Mouse (Mus musculus) heart, embryonic 13.5 days (tissue): ENCODE results near the gene Arpc3. TPM values are rescaled to one million over a fixed set of nuclear protein-coding genes. Genes with fewer than 3 reads are reported as not detected.

Experiments used
- ATAC-seq: fragments of 200-750 bp; cut with Nextera tagmentation; 2 replicates; pipeline ENCODE4 v1.8.0; 2017; ENCODE audit warnings: moderate TSS enrichment; ENCODE audit not compliant: insufficient number of reproducible peaks, low FRiP score, low TSS enrichment; ENCODE audit errors: extremely low read depth
- H3K27ac ChIP-seq: fragments of 300-500 bp; sonication (generic); replicated peaks from 2 replicates; pipeline ENCODE4 v1.5.1; 2015; ENCODE audit warnings: moderate library complexity, mild to moderate bottlenecking, inconsistent platforms
- H3K27me3 ChIP-seq: fragments of 300-500 bp; sonication (generic); replicated peaks from 2 replicates; pipeline ENCODE4 v1.6.1; 2015; ENCODE audit warnings: mild to moderate bottlenecking, inconsistent platforms
- H3K36me3 ChIP-seq: fragments of 300-500 bp; sonication (generic); 2 replicates; pipeline ENCODE4 v1.6.1; 2015; ENCODE audit warnings: mild to moderate bottlenecking, inconsistent platforms
- H3K4me1 ChIP-seq: fragments of 300-500 bp; sonication (generic); 2 replicates; pipeline ENCODE4 v1.6.1; 2015; ENCODE audit warnings: inconsistent platforms
- H3K4me2 ChIP-seq: fragments of 300-500 bp; sonication (generic); 2 replicates; pipeline ENCODE4 v1.6.1; 2015; ENCODE audit warnings: inconsistent platforms, mild to moderate bottlenecking, moderate library complexity
- H3K4me3 ChIP-seq: fragments of 300-500 bp; sonication (generic); 2 replicates; pipeline ENCODE4 v1.5.1; 2015; ENCODE audit warnings: moderate library complexity, mild to moderate bottlenecking, inconsistent platforms
- H3K9ac ChIP-seq: fragments of 300-500 bp; sonication (generic); 2 replicates; pipeline ENCODE4 v1.6.1; 2015; ENCODE audit warnings: inconsistent platforms, mild to moderate bottlenecking, moderate library complexity
- H3K9me3 ChIP-seq: fragments of 300-500 bp; sonication (generic); 2 replicates; pipeline ENCODE4 v1.6.1; 2016; ENCODE audit warnings: inconsistent platforms
- WGBS: fragments of 180-500 bp; shearing (Covaris S2); methylation state at CpG from one replicate; pipeline ENCODE4 v1.1.7; 2015; ENCODE audit warnings: mixed read lengths; 5-methylcytosine and 5-hydroxymethylcytosine counted together
- polyA plus RNA-seq: library from polyadenylated mRNA; unstranded; fragments of >200 nt; fragmentation: Nextera tagmentation; extraction: Ambion mirVana; gene quantifications from 2 replicates; pipeline ENCODE4 v1.2.1, GENCODE M21; 2015

Arpc3 gene
- 99.1 and 114 TPM in 2 replicates for polyA plus RNA-seq

GRCm38 (mm10) chr5:122391786-122392180 is at the start of gene Arpc3:
TSS of gene Arpc3 (plus strand) at chr5:122391878.
- peak within 1 kb of the TSS; percentile 94 for H3K9ac ChIP-seq
- peaks cover 14% of the 10 kb centered on the region for H3K36me3 ChIP-seq
- ATAC-seq, result peak; percentile 79; the same call in 1 of the 2 replicates
- no peaks in the 10 kb centered on the region for H3K27me3 ChIP-seq
- peak within 1 kb of the TSS; percentile 90 for H3K4me2 ChIP-seq
- peak within 1 kb of the TSS; percentile 77 for H3K27ac ChIP-seq
- peaks cover 8% of the 10 kb centered on the region for H3K4me1 ChIP-seq
- H3K9me3 ChIP-seq, result no peaks in the 10 kb centered on the region
- WGBS, result under 1% methylated on average over 39 of the region's 39 CpGs
- peak within 1 kb of the TSS; percentile 95 for H3K4me3 ChIP-seq

- Histone ChIP-seq H3K27ac (no peak overlapping the region), H3K4me3 (no peak overlapping the region), H3K27me3 (no peaks in the 10 kb centered on the region), H3K36me3 (no peaks in the 10 kb centered on the region), H3K4me1 (peaks cover 5% of the 10 kb centered on the region; the same call in 1 of the 2 replicates), H3K4me2 (no peak overlapping the region), H3K9ac (no peak overlapping the region), H3K9me3 (no peaks in the 10 kb centered on the region)
- 63% methylated on average over 1 of the region's 1 CpGs for WGBS
- no peak for ATAC-seq
Observed at GRCm38 (mm10) chr5:122342874-122343273, 48.8 kb upstream of the Arpc3 start.

GRCm38 (mm10) chr5:122343768-122344167 is 47.9 kb upstream of the Arpc3 start:
- no peaks in the 10 kb centered on the region for H3K27me3 ChIP-seq
- peaks cover 5% of the 10 kb centered on the region; the same call in 1 of the 2 replicates for H3K4me1 ChIP-seq
- no peaks in the 10 kb centered on the region for H3K36me3 ChIP-seq
- no peak overlapping the region for H3K27ac ChIP-seq
- no peak overlapping the region for H3K4me3 ChIP-seq
- WGBS, result 47% methylated on average over 7 of the region's 7 CpGs
- H3K4me2 ChIP-seq, result no peak overlapping the region
- no peak overlapping the region for H3K9ac ChIP-seq
- no peak for ATAC-seq
- H3K9me3 ChIP-seq, result no peaks in the 10 kb centered on the region

- Histone ChIP-seq H3K9me3 (no peaks in the 10 kb centered on the region), H3K4me2 (no peak overlapping the region), H3K9ac (no peak overlapping the region), H3K4me3 (no peak overlapping the region), H3K4me1 (peaks cover 5% of the 10 kb centered on the region; the same call in 1 of the 2 replicates), H3K36me3 (no peaks in the 10 kb centered on the region), H3K27ac (no peak overlapping the region), H3K27me3 (no peaks in the 10 kb centered on the region)
- ATAC-seq, result peak; percentile 42; the same call in 1 of the 2 replicates
- whole genome bisulfite sequencing, result 7% methylated on average over 5 of the region's 5 CpGs
Observed at GRCm38 (mm10) chr5:122344260-122344659, 47.4 kb upstream of the Arpc3 start.

DNA sequence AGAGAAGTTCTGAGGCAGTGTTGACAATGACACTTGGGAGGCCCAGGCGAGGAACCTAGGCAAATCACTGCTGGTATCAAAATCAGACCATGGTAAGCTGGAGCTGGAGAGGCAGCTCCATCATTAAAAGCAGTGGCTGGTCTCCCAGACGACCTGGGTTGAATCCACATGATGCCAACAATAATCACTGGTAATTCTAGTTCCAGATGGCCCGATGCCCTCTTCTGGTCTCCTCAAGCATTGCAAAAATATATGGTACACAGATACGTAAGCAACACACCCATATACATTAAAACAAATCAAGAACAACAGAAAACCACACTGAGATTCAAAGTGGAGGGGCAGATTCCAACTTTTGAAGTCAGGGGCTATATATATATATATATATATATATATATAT is 45.9 kb upstream of the Arpc3 start:
- H3K4me2 ChIP-seq, result no peak overlapping the region
- ATAC-seq, result no peak
- WGBS, result 70% methylated on average over 4 of the region's 4 CpGs

GRCm38 (mm10) chr5:122353807-122354491 is 37.7 kb upstream of the Arpc3 start, which contains the start of the genes Rad9b and Vps29:
TSS of gene Rad9b (minus strand) at chr5:122354233.
TSS of gene Vps29 (plus strand) at chr5:122354369.
- peak within 1 kb of the TSS; percentile 98 for H3K9ac ChIP-seq
- 2% methylated on average over 51 of the region's 51 CpGs for WGBS
- peak; percentile 90 for ATAC-seq
- H3K27me3 ChIP-seq, result no peaks in the 10 kb centered on the region
- no peaks in the 10 kb centered on the region for H3K9me3 ChIP-seq
- peaks cover 16% of the 10 kb centered on the region for H3K4me1 ChIP-seq
- H3K4me3 ChIP-seq, result peak within 1 kb of the TSS; percentile 96
- H3K4me2 ChIP-seq, result peak within 1 kb of the TSS; percentile 88
- H3K27ac ChIP-seq, result peak within 1 kb of the TSS; percentile 85
- H3K36me3 ChIP-seq, result peaks cover 14% of the 10 kb centered on the region

More for the DNA sequence above, 45.9 kb upstream of the Arpc3 start:
- Histone ChIP-seq H3K27ac (no peak overlapping the region), H3K4me3 (no peak overlapping the region), H3K4me1 (peaks cover 5% of the 10 kb centered on the region; the same call in 1 of the 2 replicates), H3K9ac (no peak overlapping the region), H3K36me3 (no peaks in the 10 kb centered on the region), H3K27me3 (no peaks in the 10 kb centered on the region), H3K9me3 (no peaks in the 10 kb centered on the region)

DNA sequence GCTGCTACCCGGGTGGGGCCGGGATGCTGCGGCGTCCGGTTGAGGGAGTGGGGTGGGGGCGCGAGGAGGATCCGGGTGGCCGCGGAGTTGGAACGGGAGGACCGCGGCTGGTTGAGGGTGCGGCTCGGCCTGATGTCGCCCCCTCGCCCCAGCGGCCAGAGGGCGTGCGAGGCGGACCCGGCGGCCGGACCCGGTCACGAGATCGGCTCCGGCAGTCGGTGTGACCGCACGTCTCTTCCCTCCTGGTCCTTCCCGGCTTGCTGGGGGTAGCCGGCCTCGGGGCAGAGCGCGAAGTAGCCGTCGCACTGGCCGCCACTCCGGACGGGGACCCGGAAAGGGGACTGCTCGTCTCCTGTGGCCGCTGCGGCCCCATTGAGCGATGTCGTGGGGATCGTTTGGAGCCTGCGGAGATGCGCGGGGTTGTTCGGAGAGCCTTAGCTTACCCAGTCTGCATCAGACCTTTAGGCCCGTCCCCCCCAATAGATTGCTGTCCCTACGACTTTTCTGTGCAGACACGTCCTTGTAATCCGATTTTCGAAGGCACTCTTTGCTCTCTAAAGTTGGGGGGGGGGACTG is 37.1 kb upstream of the Arpc3 start:
- peak; percentile 85 for ATAC-seq
- H3K9ac ChIP-seq, result peak overlapping the region; percentile 98
- peaks cover 17% of the 10 kb centered on the region for H3K36me3 ChIP-seq
- WGBS, result under 1% methylated on average over 49 of the region's 57 CpGs
- peaks cover 16% of the 10 kb centered on the region for H3K4me1 ChIP-seq
- no peaks in the 10 kb centered on the region for H3K9me3 ChIP-seq
- peak overlapping the region; percentile 85 for H3K27ac ChIP-seq
- no peaks in the 10 kb centered on the region for H3K27me3 ChIP-seq
- H3K4me2 ChIP-seq, result peak overlapping the region; percentile 88
- peak overlapping the region; percentile 96 for H3K4me3 ChIP-seq

DNA sequence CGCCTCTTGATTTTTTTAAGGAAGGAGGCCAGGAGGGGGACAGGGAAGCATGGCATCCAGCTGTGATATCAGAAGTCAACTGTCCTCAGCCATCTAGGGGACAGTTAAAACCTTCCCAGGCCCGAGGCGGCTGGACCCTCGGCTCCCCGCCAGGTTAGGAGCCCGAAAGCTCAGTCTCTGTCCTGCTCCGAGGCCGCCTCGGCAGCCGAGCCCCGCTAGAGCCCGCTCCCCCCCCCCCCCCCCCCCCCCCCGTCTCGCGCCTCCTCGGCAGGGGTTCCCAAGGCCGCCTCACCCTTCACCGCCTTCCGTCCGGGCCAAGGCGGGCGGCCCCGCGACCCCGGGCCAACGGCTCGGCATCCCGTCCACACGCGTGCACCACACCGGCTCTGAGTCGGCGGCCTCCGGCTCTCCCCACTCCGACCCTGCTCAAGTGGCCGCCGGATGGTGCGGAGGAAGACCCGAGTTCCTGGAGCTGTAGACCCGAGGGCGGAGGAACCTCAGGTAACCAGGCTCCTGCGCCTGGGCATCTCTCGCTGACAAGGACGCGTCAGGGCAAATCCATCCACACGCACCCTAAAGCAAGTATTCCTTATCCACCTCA is 20.0 kb upstream of the Arpc3 start, which contains the start of gene Gpn3:
Gpn3 (plus strand) TSS at position 286 of the 601 bp plus-strand sequence.
- WGBS, result under 1% methylated on average over 28 of the region's 46 CpGs
- H3K4me3 ChIP-seq, result peak within 1 kb of the TSS; percentile 70
- H3K9me3 ChIP-seq, result no peaks in the 10 kb centered on the region
- H3K36me3 ChIP-seq, result peaks cover 60% of the 10 kb centered on the region
- peak within 1 kb of the TSS; percentile 95 for H3K27ac ChIP-seq
- ATAC-seq, result peak; percentile 47
- peak within 1 kb of the TSS; percentile 89 for H3K9ac ChIP-seq
- no peaks in the 10 kb centered on the region for H3K27me3 ChIP-seq
- peaks cover 16% of the 10 kb centered on the region for H3K4me1 ChIP-seq
- H3K4me2 ChIP-seq, result peak within 1 kb of the TSS; percentile 91

DNA sequence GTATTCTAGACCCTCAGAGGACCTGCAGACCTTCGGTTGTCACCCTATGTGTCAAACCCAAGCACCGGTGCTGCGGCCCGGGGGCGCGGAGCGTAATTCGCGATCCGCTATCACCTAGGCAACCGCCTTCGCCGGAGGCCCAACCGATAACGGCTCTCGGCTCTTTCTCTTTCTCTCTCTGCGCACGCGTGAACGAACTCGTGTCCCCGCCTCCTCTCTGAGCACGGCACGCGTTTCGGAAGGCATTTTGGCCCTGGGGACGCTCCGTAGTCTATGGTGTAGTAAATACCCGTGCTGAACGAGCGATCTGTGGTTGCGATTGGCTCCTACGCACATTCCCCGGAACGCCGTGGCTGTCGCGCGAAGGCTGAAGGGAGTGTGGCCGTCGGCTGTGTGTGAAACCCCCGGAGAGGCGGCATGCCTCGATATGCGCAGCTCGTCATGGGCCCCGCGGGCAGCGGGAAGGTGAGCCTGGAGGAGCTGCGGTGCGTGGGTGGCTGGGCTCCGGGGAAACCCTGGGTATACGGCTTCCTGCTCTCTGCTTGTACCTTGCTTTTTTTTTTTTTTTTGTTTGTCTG is 19.4 kb upstream of the Arpc3 start, which contains the start of gene Fam216a:
Fam216a (minus strand) TSS at position 173 of the 578 bp plus-strand sequence.
- Histone ChIP-seq H3K4me1 (peaks cover 16% of the 10 kb centered on the region), H3K27me3 (no peaks in the 10 kb centered on the region), H3K4me3 (peak within 1 kb of the TSS; percentile 70), H3K9me3 (no peaks in the 10 kb centered on the region), H3K36me3 (peaks cover 60% of the 10 kb centered on the region), H3K4me2 (peak within 1 kb of the TSS; percentile 91), H3K9ac (peak within 1 kb of the TSS; percentile 89), H3K27ac (peak within 1 kb of the TSS; percentile 95)
- WGBS, result under 1% methylated on average over 53 of the region's 53 CpGs
- ATAC-seq, result peak; percentile 88

- Histone ChIP-seq H3K4me3 (peak overlapping the region; percentile 70), H3K4me1 (peaks cover 16% of the 10 kb centered on the region), H3K4me2 (peak overlapping the region; percentile 91), H3K9ac (peak overlapping the region; percentile 89), H3K27me3 (no peaks in the 10 kb centered on the region), H3K36me3 (peaks cover 55% of the 10 kb centered on the region), H3K27ac (peak overlapping the region; percentile 95), H3K9me3 (no peaks in the 10 kb centered on the region)
- ATAC-seq, result no peak
- 5% methylated on average over 5 of the region's 5 CpGs for WGBS
Observed at GRCm38 (mm10) chr5:122372878-122373277, 18.8 kb upstream of the Arpc3 start.
